Mouse (Mus musculus) heart, postnatal 0 days (tissue): ENCODE results near the gene 4930430F08Rik.

Experiments
- CTCF ChIP-seq: IDR thresholded peaks from 2 replicates; pipeline ENCODE4 v1.5.1; 2016; ENCODE audit warnings: antibody characterized with exemption, control low read depth, low read depth
- EP300 ChIP-seq: IDR thresholded peaks from 2 replicates; pipeline ENCODE4 v1.6.1; 2016; ENCODE audit warnings: antibody characterized with exemption, low read depth

- TF ChIP-seq CTCF (no peak), EP300 (no peak)
Measured at GRCm38 (mm10) chr10:100588932-100589388, 1.3 kb downstream of the 4930430F08Rik start.
